Mouse (Mus musculus) hindlimb bud, embryonic 11.5 days (tissue): ENCODE results near the gene Samd3.

ENCODE experiments used
- DNase-seq: peaks from one replicate; pipeline ENCODE4 v3.0.0-alpha.2; 2012; ENCODE audit warnings: low read depth, low spot score; ENCODE audit errors: extremely low spot score

The Samd3 gene

GRCm38 (mm10) chr10:26297626-26298025 is 68.1 kb downstream of the Samd3 start:
- DNase-seq, result no peak

GRCm38 (mm10) chr10:26302336-26302735 is 72.8 kb downstream of the Samd3 start:
- no peak for DNase-seq

GRCm38 (mm10) chr10:26303485-26303884 is 74.0 kb downstream of the Samd3 start:
- DNase-seq, result no peak

- DNase-seq, result no peak
These were observed 84.8 kb downstream of the Samd3 start for GRCm38 (mm10) chr10:26314327-26314726.

- DNase-seq, result no peak
These were observed 91.2 kb downstream of the Samd3 start for GRCm38 (mm10) chr10:26320679-26321078.
